Mouse (Mus musculus): ENCODE results near the gene Gm28036.

GRCm38 (mm10) chr2:156165478-156165877, 38.6 kb upstream of the Gm28036 start:
- no peak for TF ChIP-seq POLR2A (IDR thresholded peaks at IDR 0.05; ENCODE audit: extremely low read depth, insufficient read depth, low read length)
- TF ChIP-seq CTCF (IDR thresholded peaks at IDR 0.05; ENCODE audit: extremely low read depth, insufficient read depth, low read length): no peak

Data from cortical plate, adult 2 months (tissue).